Mouse (Mus musculus) adipocyte (in vitro differentiated cells): Measurements from ENCODE around the gene Btn1a1.
A peak's percentile ranks its signal among the peaks of the same experiment; 100 is the strongest.

ENCODE experiments used
- DNase-seq: peaks from one replicate; pipeline ENCODE4 v3.0.0-alpha.2; 2016; ENCODE audit warnings: low spot score

Btn1a1 gene

DNA sequence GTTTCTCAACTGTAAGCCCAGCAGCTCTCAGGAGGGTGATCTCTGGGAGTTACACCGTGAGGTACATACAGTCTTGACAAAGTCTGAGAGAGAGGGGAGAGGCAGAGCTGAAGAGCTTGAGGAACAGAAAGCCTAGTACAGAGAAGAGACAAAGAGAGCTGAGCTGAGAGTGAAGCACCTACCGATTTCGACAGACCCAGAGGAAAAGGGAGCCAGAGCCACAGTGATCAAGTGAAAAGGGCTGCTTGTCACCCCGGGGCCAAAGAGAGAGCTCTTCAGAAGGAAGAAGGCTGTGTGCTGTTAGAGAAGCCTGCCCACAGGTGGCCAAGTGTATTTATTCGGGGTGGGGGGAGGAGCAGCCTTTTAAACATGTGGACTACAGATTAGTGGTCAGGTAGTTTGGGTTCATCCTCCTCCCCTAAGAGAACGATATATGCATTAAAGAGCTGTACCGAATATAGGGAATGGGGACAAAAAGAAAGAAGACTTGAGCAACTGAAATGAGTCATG, at the start of gene Btn1a1:
Gene Btn1a1 (minus strand): TSS at position 302 of the 510 bp plus-strand sequence.
- DNase-seq: no peak

DNA sequence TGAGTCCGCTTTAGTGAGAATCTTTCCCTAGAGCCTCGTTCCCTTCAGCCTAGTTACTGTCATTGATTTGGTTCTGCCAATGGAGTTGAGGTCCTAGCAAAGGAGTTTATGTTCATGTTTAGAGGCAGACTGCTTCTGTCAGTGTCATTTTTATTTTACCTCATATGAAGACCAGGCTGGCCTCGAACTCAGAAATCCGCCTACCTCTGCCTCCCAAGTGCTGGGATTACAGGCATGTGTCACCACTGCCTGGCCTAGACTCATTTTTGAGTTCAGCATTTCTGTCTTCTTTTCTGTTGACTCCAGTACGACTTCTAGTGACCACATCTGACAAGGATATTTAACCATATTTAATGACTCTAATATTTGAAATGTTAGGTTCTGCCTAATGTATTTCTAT, 49.6 kb upstream of the Btn1a1 start:
- no peak for DNase-seq

DNA sequence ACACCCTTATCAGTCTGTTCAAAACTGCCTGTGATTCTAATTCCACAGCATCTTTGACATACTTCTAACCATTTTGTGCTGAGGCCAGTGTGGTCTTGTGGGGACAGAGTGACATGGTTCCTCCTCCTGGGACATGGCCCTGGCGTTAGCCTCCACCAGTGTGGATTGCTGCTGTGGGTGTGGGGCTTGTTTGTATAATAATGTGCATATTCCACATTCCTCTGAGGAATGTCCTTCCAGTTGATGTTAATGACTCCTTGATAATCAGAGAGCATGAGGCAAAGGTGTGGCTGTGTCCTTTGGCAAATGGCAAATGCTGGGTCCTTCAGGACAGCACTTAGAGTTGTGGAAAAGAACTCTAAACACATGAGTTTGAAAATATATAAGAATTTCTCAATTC, 47.8 kb upstream of the Btn1a1 start:
- DNase-seq: no peak

DNA sequence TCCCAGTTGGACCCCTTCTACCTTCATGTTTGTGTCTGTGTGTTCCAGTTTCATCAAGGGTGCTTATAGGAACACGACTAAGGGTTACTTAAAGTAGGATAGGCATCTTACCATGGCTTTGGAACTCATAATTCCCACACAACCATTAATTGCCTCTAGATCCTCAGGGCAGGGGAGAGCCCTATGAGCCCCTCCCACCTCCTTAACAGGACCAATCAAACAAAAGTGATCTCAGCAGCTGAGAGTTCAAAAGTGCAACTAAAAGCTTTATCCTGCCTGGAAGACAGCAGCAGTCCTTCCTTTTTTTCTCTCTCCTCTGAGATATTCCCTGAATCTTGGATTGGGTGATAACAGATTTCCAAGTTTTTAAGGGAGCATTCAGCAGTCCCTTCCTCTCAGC, 44.4 kb upstream of the Btn1a1 start:
- no peak for DNase-seq

DNA sequence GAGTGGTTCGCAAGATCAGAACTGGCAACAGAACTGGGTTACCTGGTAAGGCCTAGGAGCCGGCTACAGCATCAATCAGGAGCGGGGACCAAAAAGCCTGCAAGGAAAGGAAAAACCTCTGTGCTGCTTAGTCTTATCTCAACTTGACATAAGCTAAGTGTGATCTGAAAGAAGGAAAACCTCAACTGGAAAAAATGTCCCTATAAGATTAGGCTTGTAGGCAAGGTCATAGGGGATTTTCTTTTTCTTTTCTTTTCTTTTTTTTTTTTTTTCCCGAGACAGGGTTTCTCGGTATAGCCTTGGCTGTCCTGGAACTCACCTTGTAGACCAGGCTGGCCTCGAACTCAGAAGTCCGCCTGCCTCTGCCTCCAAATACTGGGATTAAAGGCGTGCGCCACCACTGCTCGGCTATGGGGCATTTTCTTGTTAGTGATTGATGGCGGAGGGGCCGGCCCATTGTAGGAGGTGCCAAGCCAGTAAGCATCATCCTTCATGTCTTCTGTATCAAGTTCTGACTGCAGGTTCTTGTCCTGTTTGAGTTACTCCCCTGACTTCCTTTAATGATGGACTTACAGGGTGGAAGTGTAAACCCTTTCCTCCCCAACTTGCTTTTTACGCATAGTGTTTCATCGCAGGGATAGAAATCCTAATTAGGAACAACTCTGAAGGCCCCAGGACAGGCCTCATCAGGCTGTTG, 41.3 kb upstream of the Btn1a1 start:
- DNase-seq: no peak

DNA sequence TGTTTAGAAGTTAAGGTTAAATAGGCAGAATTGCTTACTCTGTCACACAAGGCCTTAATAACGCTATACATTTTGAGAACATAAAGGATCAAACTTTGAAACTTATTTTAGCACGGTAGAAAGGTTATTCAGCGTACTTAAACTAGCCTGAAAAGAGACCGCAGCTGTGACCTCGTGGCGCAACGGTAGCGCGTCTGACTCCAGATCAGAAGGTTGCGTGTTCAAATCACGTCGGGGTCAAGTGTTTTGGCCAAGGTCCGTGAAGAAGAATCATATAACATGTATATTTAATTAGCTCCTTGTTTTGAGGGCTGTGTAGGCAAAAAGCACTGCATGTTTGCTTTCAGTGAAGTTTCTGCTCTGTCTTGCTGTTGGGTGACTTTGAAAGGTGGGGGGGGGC, 40.6 kb upstream of the Btn1a1 start:
- peak; percentile 59 for DNase-seq

DNA sequence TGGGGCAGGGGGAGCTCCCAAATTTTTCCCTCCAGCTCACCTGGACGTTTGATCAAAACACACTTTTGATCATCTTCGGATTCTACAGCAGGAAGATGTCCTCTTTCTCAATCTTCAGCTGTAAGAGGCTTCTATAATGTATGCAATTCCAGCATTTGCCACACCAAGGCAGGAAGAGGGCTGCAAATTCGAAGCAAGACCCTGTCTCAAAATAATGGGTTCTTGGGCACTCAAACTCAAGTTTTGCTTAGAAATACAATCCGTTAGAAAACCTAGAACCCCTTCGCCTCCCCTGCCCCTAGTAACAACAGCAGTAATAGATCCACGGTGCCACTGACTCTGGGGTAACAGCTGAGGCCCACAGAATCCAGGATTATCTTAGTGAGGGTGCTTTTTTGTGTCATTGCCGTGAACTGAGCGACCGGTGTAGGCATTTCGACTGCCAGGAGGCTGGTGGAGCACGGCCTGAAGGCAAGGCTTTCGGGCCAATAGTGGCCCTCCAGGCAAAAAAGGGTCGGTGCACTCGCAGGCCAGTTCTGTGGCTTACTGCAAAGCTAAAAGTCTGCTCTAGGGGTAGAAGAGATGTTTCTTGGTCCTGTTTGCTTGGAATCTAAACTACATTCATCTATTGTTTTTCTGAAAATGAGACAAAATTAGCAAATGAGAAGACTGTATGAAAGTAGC, 40.1 kb upstream of the Btn1a1 start:
- no peak for DNase-seq

DNA sequence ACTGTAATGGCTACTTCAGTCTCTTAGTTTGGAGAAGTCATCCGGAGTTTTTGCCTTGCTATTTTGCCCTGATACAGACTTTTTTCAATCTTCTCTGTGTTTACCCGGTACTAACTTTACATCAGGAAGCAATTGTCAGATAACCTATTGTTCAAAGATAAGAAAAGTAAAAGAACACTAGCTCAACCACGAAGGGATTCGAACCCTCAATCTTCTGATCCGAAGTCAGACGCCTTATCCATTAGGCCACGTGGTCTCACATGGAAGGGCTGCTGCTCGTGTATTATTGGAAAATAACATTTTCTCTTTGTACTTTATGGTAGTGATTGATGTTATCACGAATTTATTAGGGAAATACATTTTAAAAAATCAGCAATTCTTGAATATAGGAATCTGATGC, 38.1 kb upstream of the Btn1a1 start:
- DNase-seq: peak; percentile 43

DNA sequence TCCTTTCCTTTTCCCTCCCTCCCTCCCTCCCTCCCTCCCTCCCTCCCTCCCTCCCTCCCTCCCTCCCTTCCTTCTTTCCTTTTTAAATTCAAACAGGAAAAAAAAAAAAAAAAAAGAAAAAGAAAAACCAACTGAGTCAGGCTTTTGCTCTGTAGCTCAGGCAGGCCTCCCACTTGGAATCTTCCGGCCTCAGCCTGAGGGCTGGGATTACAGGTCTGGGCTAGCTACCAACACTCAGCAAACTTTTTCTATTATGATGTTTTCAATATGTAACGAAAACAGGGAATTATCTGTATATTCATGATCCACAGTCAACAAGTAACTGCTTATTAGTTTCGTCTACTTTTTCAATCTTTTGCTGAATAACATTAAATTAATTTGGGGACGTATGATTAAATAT, 37.2 kb upstream of the Btn1a1 start:
- DNase-seq: no peak

DNA sequence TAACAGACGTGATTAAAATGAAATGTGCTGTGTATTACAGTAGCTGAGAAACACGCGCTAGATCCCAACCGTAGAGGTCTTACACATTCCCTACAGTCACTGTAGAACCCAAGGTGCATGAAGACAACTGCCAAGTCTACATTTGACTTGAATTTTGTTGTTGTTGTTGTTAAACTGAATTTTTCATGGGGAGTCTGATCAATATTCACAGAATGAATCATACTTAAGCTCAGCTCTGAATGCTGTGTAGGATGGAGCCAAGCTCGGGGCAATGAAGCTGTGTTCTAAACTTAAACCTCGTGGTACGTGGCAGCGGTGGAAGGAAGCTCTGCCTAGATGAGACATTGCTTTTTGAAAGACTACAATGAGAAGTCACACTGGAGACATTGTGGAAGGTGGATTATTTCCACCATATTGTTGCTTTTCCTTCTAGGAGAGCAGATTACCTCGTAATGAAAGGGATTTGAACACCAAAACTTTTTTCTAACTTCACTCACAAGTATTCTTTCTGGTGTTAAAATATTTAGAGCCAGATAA, 36.4 kb upstream of the Btn1a1 start:
- no peak for DNase-seq

DNA sequence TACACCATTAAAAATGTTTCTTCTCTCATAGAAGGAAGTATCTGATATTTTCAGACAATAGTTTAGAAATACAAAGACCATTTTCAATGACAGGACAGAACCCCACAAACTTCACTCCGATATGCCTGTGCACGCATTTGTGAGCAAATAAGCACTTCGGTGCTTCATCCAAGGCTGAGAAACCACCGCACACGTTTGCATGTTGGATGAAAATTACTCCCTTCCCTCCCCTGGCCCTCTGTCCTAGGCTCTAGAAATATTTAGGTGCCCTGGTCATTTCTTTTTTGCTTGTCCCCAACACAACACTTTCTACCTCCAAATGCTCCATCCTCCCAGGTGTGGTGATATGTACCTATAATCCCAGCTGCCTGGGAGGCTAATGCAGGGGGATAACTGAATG, 35.8 kb upstream of the Btn1a1 start:
- no peak for DNase-seq

DNA sequence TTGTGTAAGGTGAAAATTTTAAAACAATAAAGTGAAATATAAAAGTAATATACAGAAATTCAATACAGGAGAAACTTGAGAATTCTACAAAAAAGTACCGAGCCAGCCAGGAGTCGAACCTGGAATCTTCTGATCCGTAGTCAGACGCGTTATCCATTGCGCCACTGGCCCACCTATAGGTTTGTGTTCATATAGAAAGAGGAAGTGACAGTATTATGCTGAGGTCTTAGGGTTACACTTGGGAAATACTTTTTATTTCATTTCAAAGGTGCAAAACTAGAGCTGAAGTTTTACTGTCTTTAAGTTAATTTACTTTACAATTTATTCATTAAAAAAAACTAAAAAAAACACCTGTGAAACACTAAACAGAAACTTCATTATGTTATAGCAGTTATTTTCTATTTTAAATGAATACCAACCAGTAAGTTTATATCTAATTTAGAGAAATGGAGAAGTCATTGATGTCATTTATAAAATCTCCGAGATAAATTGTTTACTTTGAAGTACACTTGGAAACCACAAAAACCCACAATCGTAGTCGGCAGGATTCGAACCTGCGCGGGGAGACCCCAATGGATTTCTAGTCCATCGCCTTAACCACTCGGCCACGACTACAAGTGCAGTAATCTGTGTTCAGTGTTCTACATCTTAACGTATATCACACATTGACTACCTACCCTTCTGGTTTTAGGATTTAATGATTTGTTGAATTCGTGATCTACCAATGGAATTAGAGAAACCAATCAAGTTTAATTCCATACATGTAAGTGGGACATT, 34.9 kb upstream of the Btn1a1 start:
- no peak for DNase-seq

DNA sequence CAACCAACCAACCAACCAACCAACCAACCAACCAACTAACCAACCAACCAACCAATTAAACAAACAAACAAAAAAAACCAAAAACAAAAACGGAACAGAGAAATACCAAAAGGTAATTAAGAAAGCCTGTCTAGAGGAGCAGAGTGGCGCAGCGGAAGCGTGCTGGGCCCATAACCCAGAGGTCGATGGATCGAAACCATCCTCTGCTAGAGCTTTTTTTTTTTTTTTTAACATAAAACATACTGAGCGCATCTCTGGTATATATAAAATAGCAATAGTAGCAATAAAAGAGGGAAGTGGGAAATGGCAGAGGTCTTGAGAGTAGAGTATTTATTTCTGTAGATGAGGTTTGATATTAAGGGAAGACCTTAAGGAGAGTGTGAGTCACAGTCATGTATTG, 34.2 kb upstream of the Btn1a1 start:
- no peak for DNase-seq

DNA sequence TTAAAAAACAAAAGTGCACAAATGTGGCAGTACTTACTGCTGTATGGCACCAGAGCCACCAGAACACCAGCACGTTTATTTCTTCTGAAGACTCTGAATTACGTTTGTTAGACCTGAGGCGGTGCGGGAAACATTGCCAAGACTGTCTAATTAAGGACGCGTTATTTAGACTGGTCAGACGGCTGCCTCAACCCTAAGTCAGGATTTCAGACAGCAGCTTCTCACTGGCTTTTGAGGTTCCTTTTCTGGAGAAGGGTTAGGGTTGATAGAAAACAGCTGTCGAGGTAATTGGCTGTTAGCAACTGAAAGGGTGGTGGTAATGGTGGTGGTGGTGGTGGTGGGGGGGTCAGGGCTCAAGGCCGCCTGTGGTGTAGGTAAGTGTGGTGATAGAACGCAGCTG, 33.0 kb upstream of the Btn1a1 start:
- no peak for DNase-seq

DNA sequence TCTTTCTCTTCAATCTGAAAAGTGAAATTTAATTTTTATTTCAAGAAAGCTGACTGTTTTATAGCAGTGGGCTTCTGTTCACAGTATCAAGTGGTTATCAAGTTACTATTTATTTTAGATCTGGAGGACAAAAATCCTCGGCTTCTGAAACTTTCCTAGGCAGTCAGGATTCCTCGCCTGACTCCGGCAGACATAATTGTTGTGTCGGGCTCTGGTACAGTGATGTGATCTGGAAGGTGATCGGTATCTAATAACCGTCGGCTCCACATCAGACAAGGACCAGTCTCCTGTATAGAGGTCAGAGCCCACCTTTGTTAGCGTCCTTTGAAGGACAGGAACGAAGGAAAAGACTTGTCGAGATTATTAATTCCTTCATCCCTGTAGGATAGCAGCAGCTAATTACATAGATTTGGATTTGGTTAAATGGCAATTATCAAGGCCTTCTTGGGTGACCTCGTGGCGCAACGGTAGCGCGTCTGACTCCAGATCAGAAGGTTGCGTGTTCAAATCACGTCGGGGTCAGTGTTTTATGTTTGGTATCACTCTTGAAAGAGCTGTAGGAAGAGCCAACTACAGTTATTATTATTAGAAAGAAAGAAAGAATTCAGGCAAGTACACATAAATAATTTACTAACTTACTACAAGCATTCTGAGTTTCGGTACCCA, 32.1 kb upstream of the Btn1a1 start:
- peak; percentile 50 for DNase-seq

DNA sequence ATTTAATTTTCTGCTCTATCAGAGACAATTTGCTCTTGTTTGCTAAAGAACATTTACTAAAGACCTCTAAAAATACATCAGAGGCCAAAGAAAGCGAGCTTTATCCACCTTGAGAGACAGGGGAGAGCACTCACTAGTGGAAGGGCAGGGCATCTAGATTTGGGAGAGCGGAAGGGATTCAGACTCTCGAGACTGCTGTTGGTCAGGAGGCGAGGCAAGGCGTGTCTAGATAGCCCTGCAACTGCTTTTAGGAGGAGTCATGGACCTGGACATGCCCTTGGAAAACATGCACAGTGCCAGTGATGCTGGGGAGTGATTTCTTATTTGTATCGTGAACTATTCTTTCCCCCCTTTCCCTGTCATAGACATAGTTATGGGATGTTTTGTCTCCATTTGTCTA, 29.8 kb upstream of the Btn1a1 start:
- DNase-seq: no peak

DNA sequence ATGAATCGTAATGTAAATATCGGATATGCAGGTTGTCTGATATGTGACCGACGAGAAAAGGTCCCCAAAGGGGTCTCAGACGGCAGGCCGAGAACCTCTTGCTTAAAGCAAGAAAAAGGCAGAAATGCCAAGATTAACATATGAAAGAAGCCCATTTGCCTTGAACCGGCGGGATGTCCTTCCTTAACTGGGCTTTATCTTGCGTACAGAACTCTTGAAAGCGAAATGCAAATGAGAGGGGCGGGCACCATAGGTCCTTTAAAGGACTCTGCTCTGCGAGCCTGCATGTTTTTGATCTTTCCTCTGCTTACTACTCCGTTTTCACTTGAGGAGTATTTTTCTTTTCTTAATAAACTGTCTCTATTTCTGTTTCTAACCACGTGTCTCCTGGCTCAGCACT, 26.3 kb upstream of the Btn1a1 start:
- no peak for DNase-seq

DNA sequence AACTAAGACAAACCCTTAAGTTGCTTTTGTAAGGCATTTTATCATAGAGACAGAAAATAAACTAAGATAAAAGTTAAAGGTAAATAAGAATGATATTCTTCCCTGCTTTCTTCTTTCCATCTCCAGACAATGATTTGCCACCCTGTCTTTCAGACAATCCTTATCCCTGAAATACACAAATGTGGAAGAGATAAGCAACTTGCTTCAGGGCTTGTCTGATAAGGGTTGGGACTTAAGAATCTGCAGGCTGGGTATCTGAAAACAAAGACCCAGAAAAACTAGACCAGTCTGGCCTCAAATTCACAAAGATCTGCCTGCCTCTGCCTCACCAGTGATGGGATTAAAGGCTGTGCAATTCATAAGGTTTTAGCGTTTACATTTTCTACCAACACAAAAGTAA, 25.6 kb upstream of the Btn1a1 start:
- DNase-seq: no peak

DNA sequence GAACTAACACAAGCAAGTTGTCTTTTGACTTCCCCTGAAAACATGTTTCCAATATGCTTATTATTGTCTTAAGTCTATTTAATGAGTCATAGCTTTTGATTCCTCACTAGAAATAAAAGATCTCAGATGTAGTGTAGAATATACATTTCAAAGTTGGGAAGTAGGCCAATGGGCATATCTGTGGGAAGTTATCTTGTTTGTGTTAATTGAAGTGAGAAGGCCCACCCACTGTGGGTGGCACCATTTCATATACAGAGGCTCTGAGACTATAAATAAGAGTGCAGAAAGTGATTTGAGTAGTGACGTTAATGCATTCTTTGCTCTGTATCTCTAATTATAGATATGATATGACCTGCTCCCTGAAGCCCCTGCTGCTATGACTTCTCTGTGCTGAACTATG, 25.2 kb upstream of the Btn1a1 start:
- no peak for DNase-seq

DNA sequence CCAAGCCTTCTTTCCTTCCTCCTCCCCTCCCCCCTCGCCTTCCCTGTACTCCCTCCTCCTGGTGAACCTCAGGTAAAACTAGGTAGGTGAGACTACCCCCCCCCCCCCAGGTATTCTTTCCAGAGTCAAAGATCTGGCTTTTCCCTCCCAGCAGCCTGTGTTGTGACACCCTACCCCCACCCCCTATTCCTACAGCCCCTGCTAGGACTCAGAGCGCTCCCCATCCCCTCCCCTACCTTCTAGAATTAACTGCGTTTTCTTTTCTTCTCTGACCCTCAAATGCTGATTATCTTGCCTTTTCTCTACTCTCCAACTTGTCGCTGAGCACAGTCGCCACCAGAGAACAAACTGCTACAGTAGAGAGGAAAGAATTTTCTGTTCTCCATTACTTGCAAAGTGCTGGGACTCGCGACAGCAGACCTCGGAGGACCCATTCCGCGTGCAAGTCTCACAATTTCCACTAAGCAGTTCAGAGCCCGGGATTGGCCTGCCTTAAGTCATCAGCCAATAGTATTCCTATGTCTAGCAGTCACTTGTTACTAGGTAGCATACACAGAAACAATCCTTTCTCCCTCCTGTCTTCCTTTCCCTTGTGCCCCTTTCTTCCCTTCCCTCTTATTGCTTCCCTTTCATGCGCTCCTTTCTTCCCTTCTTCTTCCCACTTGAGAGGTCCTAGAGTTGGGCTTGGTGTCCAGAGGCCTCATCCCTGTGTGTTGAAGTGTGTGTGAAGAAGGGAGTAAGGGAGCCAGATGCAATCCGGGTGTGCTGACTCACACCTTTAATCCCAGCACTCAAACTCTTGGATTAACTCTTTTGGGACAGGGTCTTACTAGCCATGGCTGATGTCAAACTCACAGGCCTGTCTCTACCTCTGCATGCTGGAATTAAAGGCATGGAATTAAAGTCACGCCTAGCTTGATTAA, 23.0 kb upstream of the Btn1a1 start, which contains the start of gene Btn2a2:
Gene Btn2a2 (minus strand): TSS at position 458 of the 923 bp plus-strand sequence.
- no peak for DNase-seq

DNA sequence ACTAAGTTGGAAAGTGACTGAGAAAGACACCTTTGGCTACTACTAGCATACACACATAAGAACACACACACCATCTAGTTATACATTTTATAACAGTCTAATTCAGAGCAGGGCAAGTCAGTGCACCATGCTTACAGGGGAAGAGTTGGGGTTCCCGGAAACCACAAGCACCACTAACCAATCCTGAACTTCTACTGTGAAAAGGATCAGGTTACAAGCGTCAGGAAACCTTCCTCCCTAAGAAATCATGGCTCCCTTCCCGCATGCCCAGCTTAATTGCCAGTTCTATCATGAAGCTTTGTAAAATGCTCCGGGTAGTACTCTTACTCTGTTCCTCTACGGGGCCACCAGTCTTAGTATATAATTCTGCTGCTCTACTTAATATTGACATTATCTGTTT, 19.6 kb upstream of the Btn1a1 start:
- no peak for DNase-seq
